Mouse (Mus musculus) cerebellum, adult 11-12 months (tissue): Measurements from ENCODE around the gene Trim28.
A peak's percentile ranks its signal among the peaks of the same experiment; 100 is the strongest.

Experiments
- DNase-seq: peaks from one replicate; pipeline ENCODE4 v3.0.0; 2022

Gene Trim28

DNA sequence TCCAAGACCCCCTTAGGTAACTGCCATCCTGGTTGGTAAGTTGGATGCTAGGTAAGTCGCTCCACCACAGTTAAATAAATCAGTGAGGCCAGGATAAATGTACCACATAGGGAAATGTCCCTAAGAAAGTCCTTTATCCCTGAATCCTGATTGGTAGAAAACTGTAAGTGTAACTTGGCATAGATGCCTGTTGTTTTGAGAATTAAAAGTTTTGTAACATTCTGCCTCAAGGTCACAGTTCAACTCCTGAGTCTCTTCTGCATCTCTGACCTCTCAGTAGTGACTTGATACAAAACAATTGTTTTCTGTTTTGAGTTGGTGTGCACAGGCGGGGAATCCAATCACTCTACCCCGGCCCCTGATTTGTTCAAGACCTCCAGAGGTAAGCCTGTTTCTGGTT, at the start of gene Trim28:
Gene Trim28, plus strand, starts transcription at position 264 of the 400 bp plus-strand sequence.
- DNase-seq = no peak

DNA sequence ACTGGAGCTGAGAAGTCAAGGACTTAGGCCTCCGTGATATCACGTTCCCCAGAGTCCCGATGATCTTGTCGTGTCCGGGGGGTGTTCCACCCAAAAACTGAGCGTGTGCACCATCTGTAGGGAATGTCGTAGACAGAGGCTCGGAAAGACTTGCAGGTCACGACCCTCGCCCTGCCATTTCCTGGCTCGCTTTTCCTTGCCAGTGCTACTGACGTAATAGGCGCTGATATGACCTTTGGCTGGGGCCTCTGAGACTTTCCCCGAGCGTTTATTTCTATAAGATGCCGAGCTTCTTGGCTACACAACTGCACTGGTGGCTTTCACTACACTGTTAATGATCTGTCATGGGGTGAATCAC, 49.1 kb upstream of the Trim28 start:
- no peak for DNase-seq

DNA sequence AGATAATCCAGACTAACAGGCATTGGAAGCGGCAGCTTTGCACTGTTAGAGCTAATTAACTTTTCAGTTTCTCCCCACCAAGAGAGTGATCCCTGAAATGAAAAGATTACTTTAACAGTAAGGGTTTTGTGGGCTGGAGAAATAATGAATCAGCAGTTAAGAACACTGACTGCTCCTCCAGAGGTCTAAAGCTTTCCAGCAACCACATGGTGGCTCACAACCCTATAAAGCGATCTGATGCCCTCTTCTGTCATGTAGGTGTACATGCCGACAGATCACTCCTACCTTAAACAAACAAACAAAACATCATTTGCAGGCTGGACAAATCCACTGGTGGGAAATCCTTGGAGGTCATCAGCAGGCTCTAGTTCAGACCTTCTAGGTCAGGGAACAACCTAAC, 44.0 kb upstream of the Trim28 start:
- no peak for DNase-seq

DNA sequence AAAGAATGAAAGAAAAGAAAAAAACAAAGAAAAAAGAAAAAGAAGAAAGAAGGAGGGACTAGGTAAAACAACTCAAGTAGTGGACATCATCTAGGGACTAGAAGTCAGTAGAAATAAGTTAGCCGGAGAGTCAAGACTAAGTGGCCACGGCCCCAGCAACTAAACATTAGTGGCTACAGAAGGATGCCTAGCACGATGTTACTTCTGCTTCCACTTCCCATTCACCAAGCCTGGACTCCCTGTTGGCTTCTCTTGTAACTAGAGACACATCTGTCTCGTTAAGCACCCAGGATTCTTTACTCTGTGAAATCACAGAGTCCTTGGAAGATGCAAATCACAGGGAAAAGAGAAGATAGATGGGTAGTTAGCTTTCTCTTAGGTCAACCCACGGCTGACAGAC, 41.4 kb upstream of the Trim28 start:
- no peak for DNase-seq

DNA sequence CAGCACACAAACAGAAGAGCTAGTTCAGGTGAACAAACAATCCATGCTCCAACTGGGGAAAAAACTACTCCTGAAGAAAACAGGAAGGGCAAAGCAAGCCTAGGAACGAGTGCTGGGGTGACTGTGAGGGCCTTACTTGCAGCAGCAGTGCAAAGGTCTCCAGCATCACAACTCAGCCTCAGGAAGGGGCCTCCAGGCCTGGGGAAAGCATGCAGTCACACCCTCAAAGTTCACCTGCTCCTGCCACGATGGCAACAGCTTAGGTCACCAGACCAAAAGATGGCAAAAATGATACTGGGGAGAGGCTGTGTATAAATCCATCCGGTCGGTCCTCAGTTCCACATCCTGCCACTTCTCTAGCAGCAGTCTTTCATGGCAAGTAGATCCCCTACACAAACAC, 40.0 kb upstream of the Trim28 start:
- no peak for DNase-seq

DNA sequence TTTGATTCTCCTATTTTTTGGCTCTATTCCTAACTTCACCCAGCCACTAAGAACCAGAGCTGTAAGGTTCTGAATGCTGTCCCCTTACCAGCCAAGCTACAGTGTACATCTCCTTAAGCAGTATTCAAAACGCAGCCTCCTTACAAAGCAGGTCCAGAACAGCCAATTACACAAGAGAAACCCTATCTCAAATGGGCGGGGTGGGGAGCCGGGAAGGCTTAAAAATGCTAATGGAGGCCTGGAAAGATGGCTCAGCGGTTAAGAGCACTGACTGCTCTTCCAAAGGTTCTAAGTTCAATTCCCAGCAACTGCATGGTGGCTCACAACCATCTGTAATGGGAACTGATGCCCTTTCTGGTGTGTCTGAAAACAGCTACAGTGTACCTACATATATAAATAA, 39.2 kb upstream of the Trim28 start:
- no peak for DNase-seq

DNA sequence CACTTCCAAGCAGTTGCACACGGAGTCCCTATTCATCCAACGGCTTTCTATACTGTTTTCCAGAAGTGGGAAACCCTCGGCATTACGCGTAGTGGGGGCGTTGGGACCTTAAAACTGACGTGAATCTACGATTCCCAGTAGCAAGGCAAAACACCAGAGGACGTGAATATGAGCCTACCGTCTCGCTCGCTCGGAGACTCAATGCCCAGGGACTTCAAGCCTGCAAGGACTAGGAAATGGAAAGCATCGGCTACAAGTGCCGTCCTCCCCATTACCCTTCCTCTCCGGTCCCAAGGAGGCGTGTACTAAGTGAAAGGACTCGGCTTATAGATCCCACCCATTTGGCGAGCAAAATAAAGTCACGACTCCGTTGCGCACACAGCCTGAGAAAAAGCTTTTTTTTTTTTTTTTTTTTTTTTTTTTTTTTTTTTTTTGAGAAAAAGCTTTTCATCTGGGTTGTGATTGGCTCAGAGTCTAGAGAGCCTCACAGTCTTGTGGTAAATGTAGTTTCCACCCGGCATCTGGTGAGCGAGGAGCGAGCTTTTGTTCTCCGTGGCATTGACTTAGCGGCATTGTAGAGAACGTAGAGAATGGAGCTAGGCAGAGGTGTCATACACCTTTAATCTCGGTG, 37.3 kb upstream of the Trim28 start:
- DNase-seq = peak; percentile 57

DNA sequence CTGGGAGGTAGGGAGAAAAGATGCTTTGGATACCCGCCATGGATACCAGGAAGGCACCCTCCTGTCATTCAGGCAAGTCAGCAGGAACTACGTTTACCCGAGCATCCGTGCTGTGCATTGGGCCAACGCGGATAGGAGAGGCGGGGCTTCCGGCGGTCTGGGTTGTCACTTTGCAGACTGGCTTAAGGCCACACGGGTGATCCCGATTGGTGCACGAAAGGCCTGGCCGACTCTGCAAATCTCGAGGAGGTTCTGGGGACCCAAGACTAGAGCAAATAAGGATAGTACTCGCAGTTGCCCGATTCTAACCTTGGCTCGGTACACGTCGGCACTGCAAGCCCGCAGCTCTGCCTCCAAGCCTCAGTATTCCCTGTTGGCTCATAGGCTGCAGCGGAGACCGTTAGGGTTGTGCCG, 33.2 kb upstream of the Trim28 start, which contains the start of gene Zfp324:
Gene Zfp324, plus strand, starts transcription at position 161 of the 414 bp plus-strand sequence.
- peak; percentile 94 for DNase-seq

DNA sequence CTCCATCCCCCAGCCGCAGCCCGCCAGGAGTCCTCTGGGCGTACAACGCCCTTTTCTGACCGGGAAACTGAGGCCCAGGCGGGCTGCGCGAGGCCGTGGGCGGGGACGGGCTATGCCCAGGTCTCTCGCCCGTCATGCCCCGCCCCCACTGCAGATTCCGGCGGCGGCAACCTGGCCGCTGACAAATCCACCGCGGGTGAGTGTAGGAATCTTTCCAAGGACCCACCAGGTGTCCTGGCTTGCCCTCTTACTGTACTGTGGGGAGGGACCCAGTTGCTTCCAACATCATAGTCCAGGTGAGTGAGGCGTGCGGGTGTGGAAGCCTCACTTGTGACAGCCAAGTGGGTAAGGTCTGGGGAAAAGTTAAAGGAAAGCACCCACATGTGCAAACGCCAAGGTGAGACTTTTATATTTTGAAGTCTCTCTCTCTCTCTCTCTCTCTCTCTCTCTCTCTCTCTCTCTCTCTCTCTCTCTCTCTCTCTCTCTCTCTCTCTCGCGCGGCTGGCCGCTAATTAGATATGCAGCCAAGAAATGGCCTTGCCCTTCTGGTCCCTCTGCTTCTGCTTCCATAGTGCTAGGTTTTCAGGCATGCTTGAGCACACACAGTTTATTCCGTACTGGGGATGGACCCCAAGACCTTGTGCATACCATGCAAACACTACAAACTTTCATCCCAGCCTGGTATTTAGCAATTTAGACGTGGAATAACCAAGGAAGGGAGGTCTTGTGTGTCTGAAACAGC, 32.6 kb upstream of the Trim28 start:
- DNase-seq = peak; percentile 87

DNA sequence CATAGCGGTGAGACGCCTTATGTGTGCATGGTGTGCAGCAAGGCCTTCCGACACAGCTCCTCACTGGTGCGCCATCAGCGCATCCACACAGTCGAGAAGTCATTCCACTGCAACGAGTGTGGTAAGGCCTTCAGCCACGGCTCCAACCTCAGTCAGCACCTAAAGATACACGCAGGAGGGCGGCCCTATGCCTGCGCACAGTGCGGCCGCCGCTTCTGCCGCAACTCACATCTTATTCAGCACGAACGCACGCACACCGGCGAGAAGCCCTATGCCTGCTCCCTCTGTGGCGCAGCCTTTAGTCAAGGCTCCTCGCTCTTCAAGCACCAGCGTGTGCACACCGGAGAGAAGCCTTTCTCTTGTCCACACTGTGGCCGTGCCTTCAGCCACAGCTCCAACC, 28.0 kb upstream of the Trim28 start:
- DNase-seq = no peak

DNA sequence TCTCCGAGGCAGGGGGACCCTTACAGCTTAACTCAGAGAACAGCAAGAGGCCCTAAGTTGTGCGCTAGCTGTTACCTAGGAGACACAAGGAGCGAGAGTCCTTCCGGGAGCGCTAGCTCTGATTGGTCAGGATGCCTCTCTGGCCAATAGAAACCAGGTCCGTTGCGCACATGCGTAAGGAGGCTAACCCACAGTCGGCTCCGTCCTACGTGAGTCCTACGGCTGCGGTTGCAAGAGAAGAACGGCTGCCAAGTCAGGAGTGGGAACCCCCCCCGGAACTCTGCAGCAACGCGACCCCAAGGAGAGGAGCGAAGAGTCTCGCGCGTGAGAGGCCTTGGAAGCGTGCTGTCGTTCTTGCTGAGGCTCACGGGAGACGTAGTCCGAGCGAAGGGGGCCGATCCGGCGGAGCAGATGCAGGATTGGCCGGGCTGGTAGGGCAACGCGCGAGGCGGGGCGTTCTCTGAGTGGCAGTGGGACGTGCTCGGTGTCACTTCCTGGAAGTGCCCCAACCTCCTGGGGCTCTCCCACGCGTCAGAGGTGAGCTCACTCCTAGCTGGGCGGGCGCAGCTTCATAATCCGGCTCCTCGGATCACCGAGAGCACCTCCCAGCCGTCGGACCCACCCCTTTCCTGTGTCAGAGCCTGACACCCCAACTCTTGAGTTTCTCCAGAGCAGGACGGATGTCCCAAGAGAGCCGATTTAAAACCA, 21.1 kb upstream of the Trim28 start, which contains the start of gene Zfp446:
Gene Zfp446, plus strand, starts transcription at position 167 of the 708 bp plus-strand sequence.
- DNase-seq = peak; percentile 99

DNA sequence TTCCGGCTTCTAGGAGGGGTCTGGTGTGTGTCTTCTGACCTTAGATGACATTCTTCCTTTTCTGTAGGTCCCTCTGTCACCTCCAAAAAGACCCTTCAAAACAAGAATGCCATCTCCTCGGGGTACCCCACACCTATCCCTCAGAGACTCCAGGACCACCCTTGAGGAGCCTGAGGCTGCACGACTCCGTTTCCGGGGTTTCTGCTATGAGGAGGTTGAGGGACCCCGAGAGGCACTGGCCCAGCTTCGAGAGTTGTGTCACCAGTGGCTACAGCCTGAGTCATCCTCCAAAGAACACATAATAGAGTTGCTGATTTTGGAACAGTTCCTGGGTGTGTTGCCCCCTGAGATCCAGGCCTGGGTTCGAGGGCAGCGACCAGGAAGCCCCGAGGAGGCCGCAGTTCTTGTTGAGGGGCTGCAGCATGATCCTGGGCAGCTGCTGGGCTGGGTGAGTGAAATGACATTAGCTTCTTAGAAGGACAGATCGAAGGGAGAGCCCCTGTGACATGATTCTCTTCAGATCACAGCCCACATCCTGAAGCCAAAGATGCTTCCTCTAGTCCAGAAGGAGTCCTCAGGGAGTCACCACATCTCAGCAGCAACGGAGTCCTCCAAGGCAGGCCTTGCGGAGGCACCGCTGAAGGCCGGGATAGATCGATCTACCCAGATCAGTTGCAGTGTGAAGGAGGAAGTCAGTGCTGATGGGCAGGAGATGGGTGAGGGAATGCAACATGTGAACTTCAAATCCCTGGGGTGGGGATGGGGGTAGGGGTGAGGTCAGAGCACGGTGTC, 19.8 kb upstream of the Trim28 start:
- peak; percentile 69 for DNase-seq

DNA sequence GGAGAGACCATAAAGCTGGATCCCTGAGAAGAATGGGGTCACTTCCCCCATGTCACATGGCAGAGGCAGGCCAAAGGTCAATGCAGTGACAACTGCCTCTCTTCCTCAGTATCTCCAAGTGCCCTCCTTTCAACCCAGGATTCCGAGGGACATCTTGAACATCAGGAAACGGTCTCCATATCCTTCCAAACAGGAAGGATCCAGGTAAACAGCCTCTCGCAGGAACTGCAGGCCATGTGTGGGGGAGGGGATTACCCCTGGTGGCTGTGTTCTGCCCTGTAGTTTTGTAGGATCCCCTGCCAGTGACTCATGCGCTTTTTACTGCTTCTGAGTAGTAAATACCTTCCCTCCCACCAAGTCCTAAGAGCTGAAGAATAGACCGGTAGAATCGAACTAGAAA, 19.1 kb upstream of the Trim28 start:
- peak; percentile 56 for DNase-seq

DNA sequence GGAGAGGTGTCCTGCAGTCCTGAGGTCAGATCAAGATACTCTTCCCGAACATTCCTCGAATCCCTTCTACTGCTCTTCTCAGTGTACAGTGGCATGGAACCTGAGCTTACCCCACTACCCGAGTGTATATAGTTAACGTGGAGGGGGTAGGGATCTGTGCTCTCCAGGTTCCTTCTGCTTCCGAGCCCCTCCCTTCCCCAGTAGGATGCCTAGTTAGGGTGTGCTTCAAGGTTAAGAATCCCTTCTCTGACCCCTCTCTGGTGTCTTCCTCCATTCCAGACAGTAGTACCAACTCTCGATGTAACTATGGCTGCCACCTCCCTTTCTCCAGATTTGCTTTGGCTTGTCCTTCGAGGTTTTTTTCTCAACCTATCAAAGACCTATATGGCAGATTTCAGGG, 18.6 kb upstream of the Trim28 start:
- DNase-seq = no peak

DNA sequence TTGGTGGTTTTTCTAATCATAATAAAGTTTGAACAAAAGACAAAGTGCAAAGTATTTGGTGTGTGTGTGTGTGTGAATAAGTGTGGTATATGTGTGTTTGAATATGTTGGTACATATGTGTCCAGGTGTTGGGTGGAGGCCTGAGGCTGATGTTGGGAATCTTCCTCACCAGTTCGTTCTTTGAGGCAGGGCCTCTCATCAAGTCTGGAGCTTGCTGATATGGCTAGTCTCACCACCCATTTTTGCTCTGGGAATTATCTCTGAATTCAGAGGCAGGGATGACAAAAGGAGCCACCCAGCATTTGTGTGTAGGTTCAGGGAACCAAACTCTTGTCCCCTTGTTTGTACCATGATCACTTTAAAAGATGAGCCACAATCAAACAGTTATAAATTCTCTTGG, 13.2 kb upstream of the Trim28 start:
- DNase-seq = no peak

DNA sequence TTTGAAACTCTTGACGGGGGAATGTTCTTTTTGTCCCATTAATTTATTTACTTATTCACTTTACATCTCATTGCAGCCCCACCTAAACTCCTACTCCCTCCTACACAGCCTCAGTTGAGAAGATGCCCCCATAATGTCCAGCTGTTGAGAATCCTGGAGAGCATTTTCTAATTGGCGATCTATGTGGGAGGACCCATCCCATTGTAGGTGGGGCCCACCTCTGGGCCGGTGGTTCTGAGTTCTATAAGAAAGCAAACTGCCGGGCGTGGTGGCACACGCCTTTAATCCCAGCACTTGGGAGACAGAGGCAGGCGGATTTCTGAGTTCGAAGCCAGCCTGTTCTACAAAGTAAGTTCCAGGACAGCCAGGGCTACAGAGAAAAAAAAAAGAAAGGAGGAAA, 12.0 kb upstream of the Trim28 start:
- DNase-seq = no peak

DNA sequence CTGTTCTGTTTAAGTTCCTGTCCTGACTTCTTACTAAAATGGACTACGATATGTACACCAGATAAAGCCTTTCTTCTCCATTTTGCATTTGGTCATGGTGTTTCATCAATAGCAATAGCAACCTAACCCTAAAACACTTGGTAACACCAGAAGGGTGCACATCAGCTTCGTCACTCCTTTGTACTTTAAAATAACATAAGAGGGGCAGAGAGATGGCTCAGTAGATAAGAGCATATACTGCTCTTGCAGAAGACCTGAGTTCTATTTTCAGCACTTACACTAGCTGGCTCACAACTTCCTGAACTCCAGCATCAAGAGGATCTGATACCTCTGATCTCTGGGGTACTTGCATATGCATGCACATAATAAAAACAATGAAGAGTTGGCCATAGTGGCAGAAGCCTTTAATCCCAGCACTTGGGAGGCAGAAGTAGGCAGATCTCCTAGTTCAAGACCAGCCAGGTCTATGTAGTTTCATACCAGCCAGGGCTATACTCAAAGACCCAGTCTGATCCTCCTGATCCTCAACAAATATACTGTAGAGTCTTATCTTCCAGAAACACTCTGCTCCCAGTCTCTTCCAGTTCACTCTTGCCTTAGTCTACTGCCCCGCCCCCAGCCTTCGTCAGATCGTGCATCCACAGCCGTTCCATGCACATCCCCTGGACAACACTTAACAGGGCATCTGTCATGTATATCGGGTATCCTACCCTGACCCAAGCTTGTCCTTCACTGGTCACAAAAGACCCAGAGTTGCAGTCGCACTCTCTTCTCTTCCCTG, 11.3 kb upstream of the Trim28 start:
- DNase-seq = no peak

DNA sequence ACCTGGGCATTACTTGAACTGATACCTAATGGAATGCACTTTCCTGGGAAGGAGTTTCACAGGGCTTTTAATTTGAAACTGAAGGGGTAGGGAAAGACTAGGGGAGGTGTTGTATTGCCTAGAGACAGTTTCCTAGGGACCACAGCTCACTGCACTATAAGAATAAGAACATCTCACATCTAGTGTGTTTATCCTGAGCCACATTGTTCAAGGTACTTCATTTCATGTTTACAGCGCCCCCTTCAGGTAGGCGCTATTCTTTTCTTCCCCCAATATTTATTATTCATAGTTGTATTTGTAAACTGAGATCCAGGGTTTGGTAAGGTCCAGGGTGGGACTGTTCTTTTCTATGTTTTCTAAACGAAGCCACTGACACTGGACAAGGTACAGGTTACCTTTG, 6.7 kb upstream of the Trim28 start:
- DNase-seq = no peak

DNA sequence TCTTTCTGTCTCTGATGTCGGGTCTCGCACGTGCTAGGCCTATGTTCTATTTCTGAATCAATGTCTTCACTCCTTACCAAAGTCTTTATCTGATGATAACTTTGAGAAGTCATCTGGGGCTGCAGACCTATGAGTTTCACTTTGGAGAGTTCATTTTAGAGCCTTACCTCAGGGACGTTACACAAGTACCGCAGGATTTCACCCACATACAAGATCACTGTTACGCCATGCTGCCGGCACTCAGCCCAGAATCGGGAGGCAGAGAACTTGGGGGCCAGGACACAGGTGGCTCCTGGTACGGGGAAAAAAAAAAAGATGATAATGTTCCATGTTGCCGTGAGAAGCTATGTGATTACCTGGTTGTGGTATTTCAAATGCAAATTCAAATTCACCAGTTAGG, 5.8 kb upstream of the Trim28 start:
- no peak for DNase-seq

DNA sequence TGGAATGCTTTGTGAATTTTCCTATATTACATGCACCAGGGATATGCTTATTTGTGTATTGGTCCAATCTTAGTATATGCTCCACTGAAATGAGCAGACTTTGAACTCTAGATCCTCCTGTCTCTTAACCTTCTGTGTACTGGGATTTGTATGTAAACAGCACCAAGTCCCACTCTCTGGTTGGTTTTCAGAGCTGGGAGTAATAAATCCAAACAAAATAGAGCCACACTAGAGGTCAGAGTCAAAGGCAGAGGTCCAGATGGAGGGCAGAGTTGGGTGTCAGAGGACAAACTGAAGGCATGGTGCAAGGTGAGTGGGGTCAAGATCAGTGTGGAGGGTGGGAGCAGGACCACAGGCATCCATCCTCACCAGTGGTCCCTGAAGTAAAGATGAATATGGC, 3.1 kb upstream of the Trim28 start:
- no peak for DNase-seq

DNA sequence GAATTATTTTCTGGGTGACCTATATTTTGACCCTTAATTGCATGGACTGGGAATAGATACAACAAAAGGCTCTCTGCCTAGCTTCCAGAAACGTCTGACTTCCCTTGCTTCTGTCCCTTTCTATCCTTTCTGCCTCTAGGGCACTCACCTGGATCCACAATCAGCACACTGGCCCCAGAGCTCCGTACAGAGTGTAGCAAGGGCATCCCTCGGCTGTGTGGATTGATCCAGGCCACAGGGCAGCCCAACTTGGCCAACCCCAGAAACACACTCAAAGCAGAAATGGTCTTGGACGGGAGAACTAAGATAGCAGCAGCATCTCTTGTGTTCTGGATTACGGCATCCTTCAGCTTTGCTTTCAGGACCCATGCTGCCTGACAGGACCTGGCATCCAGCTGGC, 1.7 kb upstream of the Trim28 start:
- DNase-seq = no peak

DNA sequence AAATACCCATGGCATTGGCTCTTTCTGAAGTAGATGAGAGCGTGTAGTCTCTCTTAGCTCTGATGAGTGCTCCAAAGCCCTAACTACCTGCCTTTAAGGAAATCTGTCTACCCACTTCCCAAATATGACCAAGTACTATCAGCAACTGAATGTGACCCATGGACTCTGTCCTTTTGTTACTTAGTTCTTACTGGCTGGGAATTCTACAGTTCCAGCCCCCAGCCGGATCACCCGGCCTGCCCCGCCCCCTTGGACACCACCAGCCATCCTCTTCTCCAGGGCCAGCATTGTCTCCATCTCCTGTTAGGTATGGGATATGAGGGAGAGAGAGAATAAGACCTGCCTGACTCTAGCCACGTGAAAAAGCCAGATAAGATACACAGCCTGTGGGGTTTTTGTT, 861 bp upstream of the Trim28 start, which contains the start of gene Slc27a5:
Gene Slc27a5, minus strand, starts transcription at position 140 of the 400 bp plus-strand sequence.
- DNase-seq = no peak
